Mouse (Mus musculus) olfactory bulb, adult 2 months (tissue): Measurements from ENCODE around the gene Pdxdc1.

ENCODE experiments used
- CTCF ChIP-seq: fragments of 200-500 bp; IDR thresholded peaks from 2 replicates; pipeline ENCODE4 v1.5.1; 2012; ENCODE audit warnings: low read depth, mild to moderate bottlenecking, low read length, moderate library complexity; ENCODE audit not compliant: insufficient read depth
- POLR2A ChIP-seq: fragments of 200-500 bp; IDR thresholded peaks from 2 replicates; pipeline ENCODE4 v1.6.1; 2012; ENCODE audit warnings: mild to moderate bottlenecking, low read depth, low read length, moderate library complexity; ENCODE audit not compliant: insufficient read depth

GRCm38 (mm10) chr16:13892850-13893249 lies 10.1 kb downstream of the Pdxdc1 start:
- TF ChIP-seq CTCF (no peak), POLR2A (no peak)
